In genomic region chr4:12595801-12596515, GRCm38 (mm10) we compare ENCODE assay signal across 13 mouse cellular contexts.
DNase-seq lines count a peak whose midpoint lies in the region; ATAC-seq and TF ChIP-seq lines count a peak whose summit lies in the region.
"Had no signal": no experiment of that assay in that cellular context is flagged by ENCODE, and none has a peak within 500 bp of the region (broad histone marks: within the 10 kb centered on the region; RNA-seq: fewer than 3 reads in every experiment).

No protein-coding gene starts in this region.

- H3K27me3 ChIP-seq in kidney, postnatal 0 days (ENCODE audit: insufficient read depth, low read length): no peaks in the 10 kb centered on the region
- H3K27me3 ChIP-seq in kidney, adult 2 months (replicated peaks; ENCODE audit: control insufficient read depth, insufficient read depth, low read length): no peaks in the 10 kb centered on the region
- H3K27me3 ChIP-seq in limb, embryonic 13.5 days: no peaks in the 10 kb centered on the region
- H3K27me3 ChIP-seq in thymus, adult 2 months (ENCODE audit: control insufficient read depth, insufficient read depth, low read length): no peaks in the 10 kb centered on the region
- H3K27me3 ChIP-seq in forebrain, embryonic 12.5 days: 0 out of 2 replicates have a peak, but pooled peaks cover 5% of the 10 kb centered on the region
- no peaks in the 10 kb centered on the region for H3K27me3 ChIP-seq in forebrain, embryonic 15.5 days
- H3K27me3 ChIP-seq: lung, embryonic 15.5 days; stomach, embryonic 15.5 days had no signal

- no peak overlapping the region for H3K4me2 ChIP-seq in kidney, postnatal 0 days (ENCODE audit: low read length)
- H3K4me2 ChIP-seq in limb, embryonic 13.5 days (replicated peaks): peak overlapping the region; percentile 39
- no peak overlapping the region for H3K4me2 ChIP-seq in forebrain, embryonic 12.5 days
- H3K4me2 ChIP-seq in forebrain, embryonic 15.5 days (replicated peaks): no peak overlapping the region
- H3K4me2 ChIP-seq: lung, embryonic 15.5 days; stomach, embryonic 15.5 days had no signal

- peak; percentile 5 for DNase-seq in kidney, postnatal 0 days (ENCODE audit: low spot score)
- no peak for DNase-seq in kidney, adult 2 months
- DNase-seq in R1 (ENCODE audit: low read depth, low spot score): peak; percentile 7
- DNase-seq in thymus, adult 2 months: no peak
- DNase-seq: midbrain, embryonic 14.5 days had no signal

- no peaks in the 10 kb centered on the region for H3K4me1 ChIP-seq in kidney, postnatal 0 days (replicated peaks; ENCODE audit: insufficient read depth, low read length)
- no peaks in the 10 kb centered on the region for H3K4me1 ChIP-seq in kidney, adult 2 months (ENCODE audit: control insufficient read depth, insufficient read depth, low read length)
- no peaks in the 10 kb centered on the region; the same call in 1 of the 2 replicates for H3K4me1 ChIP-seq in embryonic fibroblast, embryonic 13.5 days (ENCODE audit: control insufficient read depth, insufficient read depth, low read length)
- H3K4me1 ChIP-seq in limb, embryonic 13.5 days: peaks cover 45% of the 10 kb centered on the region
- no peaks in the 10 kb centered on the region for H3K4me1 ChIP-seq in thymus, adult 2 months (replicated peaks; ENCODE audit: control insufficient read depth, insufficient read depth, low read length)
- H3K4me1 ChIP-seq in forebrain, embryonic 12.5 days: no peaks in the 10 kb centered on the region
- no peaks in the 10 kb centered on the region for H3K4me1 ChIP-seq in forebrain, embryonic 15.5 days
- H3K4me1 ChIP-seq: lung, embryonic 15.5 days; stomach, embryonic 15.5 days had no signal

- H3K27ac ChIP-seq in kidney, postnatal 0 days: no peak overlapping the region
- H3K27ac ChIP-seq in kidney, adult 2 months (ENCODE audit: insufficient read depth, low read depth, low read length): no peak overlapping the region
- H3K27ac ChIP-seq in embryonic fibroblast, embryonic 13.5 days (ENCODE audit: insufficient read depth, low read length): peak overlapping the region; percentile 39; the same call in 1 of the 2 replicates
- H3K27ac ChIP-seq in limb, embryonic 13.5 days: peak overlapping the region; percentile 79
- H3K27ac ChIP-seq in thymus, adult 2 months (ENCODE audit: control insufficient read depth, insufficient read depth, low read length): no peak overlapping the region
- no peak overlapping the region for H3K27ac ChIP-seq in forebrain, embryonic 12.5 days
- H3K27ac ChIP-seq in forebrain, embryonic 15.5 days (replicated peaks): no peak overlapping the region
- H3K27ac ChIP-seq: lung, embryonic 15.5 days; stomach, embryonic 15.5 days had no signal

- H3K4me3 ChIP-seq in kidney, postnatal 0 days (replicated peaks; ENCODE audit: low read depth, low read length): no peak overlapping the region
- no peak overlapping the region for H3K4me3 ChIP-seq in kidney, adult 2 months (ENCODE audit: insufficient read depth, low read depth, low read length)
- no peak overlapping the region for H3K4me3 ChIP-seq in embryonic fibroblast, embryonic 13.5 days (ENCODE audit: insufficient read depth, low read length)
- no peak overlapping the region for H3K4me3 ChIP-seq in limb, embryonic 13.5 days
- H3K4me3 ChIP-seq in thymus, adult 2 months (ENCODE audit: control insufficient read depth, insufficient read depth, low read length): no peak overlapping the region
- H3K4me3 ChIP-seq in forebrain, embryonic 12.5 days (replicated peaks): no peak overlapping the region
- H3K4me3 ChIP-seq in forebrain, embryonic 15.5 days: no peak overlapping the region
- H3K4me3 ChIP-seq: lung, embryonic 15.5 days; stomach, embryonic 15.5 days had no signal

- TF ChIP-seq POLR2A in kidney, adult 2 months (IDR thresholded peaks at IDR 0.05; ENCODE audit: low read depth, low read length): no peak
- no peak for TF ChIP-seq POLR2A in embryonic fibroblast, embryonic 13.5 days (IDR thresholded peaks at IDR 0.05; ENCODE audit: low read depth, low read length)
- TF ChIP-seq POLR2A in thymus, adult 2 months (IDR thresholded peaks at IDR 0.05; ENCODE audit: control insufficient read depth, extremely low read depth, insufficient read depth, low read length, poor library complexity): no peak

- 62% methylated on average over 10 of the region's 10 CpGs for WGBS in kidney, postnatal 0 days
- 84% methylated on average over 10 of the region's 10 CpGs for WGBS in kidney, adult 2 months
- 13% methylated on average over 10 of the region's 10 CpGs for WGBS in limb, embryonic 13.5 days
- WGBS in thymus, adult 2 months: 94% methylated on average over 10 of the region's 10 CpGs
- 69% methylated on average over 10 of the region's 10 CpGs for WGBS in forebrain, embryonic 12.5 days
- WGBS in forebrain, embryonic 15.5 days: 73% methylated on average over 10 of the region's 10 CpGs

- H3K9ac ChIP-seq in kidney, postnatal 0 days (ENCODE audit: low read depth, low read length): no peak overlapping the region
- H3K9ac ChIP-seq in limb, embryonic 13.5 days: no peak overlapping the region
- H3K9ac ChIP-seq in forebrain, embryonic 12.5 days: no peak overlapping the region
- no peak overlapping the region for H3K9ac ChIP-seq in forebrain, embryonic 15.5 days (replicated peaks)
- H3K9ac ChIP-seq: lung, embryonic 15.5 days; stomach, embryonic 15.5 days had no signal

- no peaks in the 10 kb centered on the region for H3K36me3 ChIP-seq in kidney, postnatal 0 days (ENCODE audit: insufficient read depth, low read length)
- H3K36me3 ChIP-seq in kidney, adult 2 months (ENCODE audit: control insufficient read depth, insufficient read depth, low read length): no peaks in the 10 kb centered on the region
- no peaks in the 10 kb centered on the region for H3K36me3 ChIP-seq in limb, embryonic 13.5 days
- H3K36me3 ChIP-seq in thymus, adult 2 months (ENCODE audit: control insufficient read depth, insufficient read depth, low read length): no peaks in the 10 kb centered on the region
- H3K36me3 ChIP-seq in forebrain, embryonic 12.5 days (replicated peaks): no peaks in the 10 kb centered on the region
- H3K36me3 ChIP-seq in forebrain, embryonic 15.5 days: no peaks in the 10 kb centered on the region
- H3K36me3 ChIP-seq: lung, embryonic 15.5 days; stomach, embryonic 15.5 days had no signal

- H3K9me3 ChIP-seq in kidney, postnatal 0 days (replicated peaks; ENCODE audit: low read length): no peaks in the 10 kb centered on the region
- no peaks in the 10 kb centered on the region for H3K9me3 ChIP-seq in limb, embryonic 13.5 days
- H3K9me3 ChIP-seq in forebrain, embryonic 12.5 days: no peaks in the 10 kb centered on the region
- no peaks in the 10 kb centered on the region for H3K9me3 ChIP-seq in forebrain, embryonic 15.5 days
- H3K9me3 ChIP-seq: lung, embryonic 15.5 days; stomach, embryonic 15.5 days had no signal

- TF ChIP-seq CTCF in kidney, postnatal 0 days (IDR thresholded peaks at IDR 0.05; ENCODE audit: low read depth): no peak
- TF ChIP-seq CTCF in kidney, adult 2 months (conservative IDR thresholded peaks at IDR 0.05; ENCODE audit: insufficient read depth, insufficient read length, low read depth, low read length): no peak
- TF ChIP-seq CTCF in embryonic fibroblast, embryonic 13.5 days (IDR thresholded peaks at IDR 0.05; ENCODE audit: borderline replicate concordance, insufficient read depth, low read length): no peak
- TF ChIP-seq CTCF in thymus, adult 2 months (IDR thresholded peaks at IDR 0.05; ENCODE audit: borderline replicate concordance, control insufficient read depth, extremely low read depth, insufficient read depth, low read length, poor library complexity): no peak

- no peak for ATAC-seq in kidney, postnatal 0 days (replicated peaks; ENCODE audit: low FRiP score, low read depth)
- peak; percentile 91 for ATAC-seq in limb, embryonic 13.5 days (ENCODE audit: low FRiP score, low read depth)
- no peak for ATAC-seq in forebrain, embryonic 12.5 days (ENCODE audit: low FRiP score)
- ATAC-seq in forebrain, embryonic 15.5 days (replicated peaks): no peak
- ATAC-seq: activated CD4-positive, CD25-positive, alpha-beta regulatory T cell, adult 4 months; hindbrain, embryonic 16.5 days had no signal

Comparison
In these comparisons a context has a peak if more than half of its experiments do, and no peak if none do; other contexts are left out.
1. DNase-seq: peak in kidney, postnatal 0 days (single experiment) and R1 (single experiment); none in kidney, adult 2 months (single experiment) and thymus, adult 2 months (single experiment).
2. H3K27ac ChIP-seq: peak in embryonic fibroblast, embryonic 13.5 days (single experiment) and limb, embryonic 13.5 days (single experiment); none in kidney, postnatal 0 days (single experiment), kidney, adult 2 months (single experiment), thymus, adult 2 months (single experiment), forebrain, embryonic 12.5 days (single experiment) and forebrain, embryonic 15.5 days (single experiment).